Mouse (Mus musculus): Measurements from ENCODE around the gene Lrrc29.

DNA sequence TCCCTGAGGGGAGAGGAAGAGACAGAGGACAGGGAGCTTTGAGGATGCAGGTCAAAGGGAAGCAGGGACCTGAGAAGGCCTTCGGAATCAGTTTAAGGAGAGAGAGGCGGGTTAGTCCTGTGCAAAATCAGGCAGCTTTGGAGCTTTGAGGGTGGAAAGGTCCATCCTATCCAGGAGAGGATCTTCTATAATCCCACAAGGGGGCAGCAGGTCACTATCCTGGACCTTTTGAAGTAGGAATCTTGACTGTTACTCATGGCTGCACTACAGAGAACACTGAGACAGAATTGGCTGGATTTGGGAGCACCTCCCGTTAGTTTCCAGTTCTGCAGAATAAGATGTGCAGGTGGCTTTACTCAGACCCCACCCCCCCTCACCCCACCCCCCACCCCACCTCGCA, 33.6 kb upstream of the Lrrc29 start:
- TF ChIP-seq CTCF (IDR thresholded peaks at IDR 0.05; ENCODE audit: borderline replicate concordance, extremely low read depth, insufficient read depth, insufficient read length) (peak; percentile 42; the same call in 1 of the 2 replicates), POLR2A (IDR thresholded peaks at IDR 0.05; ENCODE audit: borderline replicate concordance, extremely low read depth, insufficient read depth, insufficient read length, poor library complexity, severe bottlenecking) (no peak)

Measured in brain, embryonic 14.5 days (tissue).